Mouse (Mus musculus): ENCODE measurements around the gene Ier2.

GRCm38 (mm10) chr8:84657203-84657602, 5.4 kb downstream of the Ier2 start:
- TF ChIP-seq E2F4 (IDR thresholded peaks at IDR 0.05; ENCODE audit: insufficient read depth) (no peak), POLR2A (IDR thresholded peaks at IDR 0.05; ENCODE audit: insufficient read length, low read depth) (no peak), MYOD1 (IDR thresholded peaks at IDR 0.05; ENCODE audit: control insufficient read depth in 1 of 3, insufficient read length in 2 of 3, low read depth in 2 of 3) (no peak), POLR2AphosphoS2 (IDR thresholded peaks at IDR 0.05; ENCODE audit: insufficient read length, low read depth) (no peak), MAX (IDR thresholded peaks at IDR 0.05; ENCODE audit: low read depth) (no peak)

Measured in myocyte (in vitro differentiated cells).